Mouse (Mus musculus) myocyte (in vitro differentiated cells): ENCODE results near the gene Lsm10. TPM values are rescaled to one million over a fixed set of nuclear protein-coding genes. Genes with fewer than 3 reads are reported as not detected.
A peak's percentile ranks its signal among the peaks of the same experiment; 100 is the strongest.

ENCODE experiments used
- H3K27me3 ChIP-seq: one replicate; pipeline ENCODE4 v1.6.1; 2011; ENCODE audit not compliant: control insufficient read depth, insufficient read depth, insufficient read length
- H3K36me3 ChIP-seq: one replicate; pipeline ENCODE4 v1.6.1; 2011; ENCODE audit not compliant: control insufficient read depth, insufficient read depth
- H3K4me2 ChIP-seq: one replicate; pipeline ENCODE4 v1.6.1; 2011; ENCODE audit warnings: low read depth, control low read depth
- H3K4me3 ChIP-seq: one replicate; pipeline ENCODE4 v1.5.1; 2011; ENCODE audit warnings: mild to moderate bottlenecking, control low read depth, moderate library complexity
- H3K79me2 ChIP-seq: one replicate; pipeline ENCODE4 v1.6.1; 2011; ENCODE audit not compliant: control insufficient read depth, insufficient read depth
- H3ac ChIP-seq: one replicate; pipeline ENCODE4 v1.6.1; 2011; ENCODE audit not compliant: control insufficient read depth, insufficient read length
- CEBPB ChIP-seq: IDR thresholded peaks from 2 replicates; pipeline ENCODE4 v1.6.1; 2011; ENCODE audit warnings: mild to moderate bottlenecking, moderate library complexity; ENCODE audit not compliant: poor library complexity, insufficient read depth, severe bottlenecking
- E2F4 ChIP-seq: IDR thresholded peaks from one replicate; pipeline ENCODE4 v1.6.1; 2011; ENCODE audit warnings: mild to moderate bottlenecking, control low read depth, moderate library complexity; ENCODE audit not compliant: insufficient read depth
- MAX ChIP-seq: IDR thresholded peaks from one replicate; pipeline ENCODE4 v1.6.1; 2011; ENCODE audit warnings: low read depth, mild to moderate bottlenecking, control low read depth
- MYOD1 ChIP-seq, 3 experiments: IDR thresholded peaks; one replicate each; pipeline ENCODE4 v1.6.1; 2011; ENCODE audit warnings: control low read depth in 2 of 3, low read depth in 2 of 3, mild to moderate bottlenecking in 2 of 3, moderate library complexity in 1 of 3; ENCODE audit not compliant: insufficient read length in 2 of 3, control insufficient read depth in 1 of 3
- MYOG ChIP-seq, 3 experiments: IDR thresholded peaks; one replicate each; pipeline ENCODE4 v1.6.1; 2011; ENCODE audit warnings: control low read depth in 2 of 3, low read depth in 2 of 3, mild to moderate bottlenecking in 2 of 3; ENCODE audit not compliant: insufficient read length in 2 of 3, control insufficient read depth in 1 of 3, insufficient read depth in 1 of 3
- POLR2A ChIP-seq: IDR thresholded peaks from one replicate; pipeline ENCODE4 v1.6.1; 2011; ENCODE audit warnings: low read depth, mild to moderate bottlenecking, control low read depth, moderate library complexity; ENCODE audit not compliant: insufficient read length
- POLR2AphosphoS2 ChIP-seq: IDR thresholded peaks from one replicate; pipeline ENCODE4 v1.6.1; 2011; ENCODE audit warnings: low read depth, control low read depth; ENCODE audit not compliant: insufficient read length
- REST ChIP-seq: IDR thresholded peaks from one replicate; pipeline ENCODE4 v1.6.1; 2011; ENCODE audit warnings: mild to moderate bottlenecking, control low read depth, moderate library complexity; ENCODE audit not compliant: insufficient read depth, insufficient read length
- SRF ChIP-seq: IDR thresholded peaks from one replicate; pipeline ENCODE4 v1.6.1; 2011; ENCODE audit warnings: low read depth; ENCODE audit not compliant: control insufficient read depth, insufficient read length
- TCF12 ChIP-seq: IDR thresholded peaks from one replicate; pipeline ENCODE4 v1.6.1; 2011; ENCODE audit warnings: mild to moderate bottlenecking, control low read depth; ENCODE audit not compliant: poor library complexity, insufficient read depth, severe bottlenecking
- TCF3 ChIP-seq: IDR thresholded peaks from one replicate; pipeline ENCODE4 v1.6.1; 2011; ENCODE audit warnings: low read depth, control low read depth; ENCODE audit not compliant: insufficient read length
- USF1 ChIP-seq: IDR thresholded peaks from one replicate; pipeline ENCODE4 v1.6.1; 2011; ENCODE audit warnings: low read depth, mild to moderate bottlenecking, control low read depth, moderate library complexity
- polyA plus RNA-seq: library from polyadenylated mRNA; unstranded; fragments of >200 nt; fragmentation: generic; extraction: Trizol; gene quantifications from one replicate; pipeline ENCODE4 v1.2.1, GENCODE M21; 2012; ENCODE audit warnings: missing spikeins

Gene Lsm10
- polyA plus RNA-seq, 1 experiment: 50.5 TPM

- no peaks in the 10 kb centered on the region for H3K27me3 ChIP-seq
- TF ChIP-seq TCF12 (no peak), SRF (no peak), POLR2A (no peak)
- no peak overlapping the region for H3ac ChIP-seq
- peak overlapping the region; percentile 81 for H3K4me2 ChIP-seq
- peaks cover 25% of the 10 kb centered on the region for H3K79me2 ChIP-seq
- peak overlapping the region; percentile 53 for H3K4me3 ChIP-seq
- peaks cover 3% of the 10 kb centered on the region for H3K36me3 ChIP-seq
These were observed 1.4 kb downstream of the Lsm10 start for GRCm38 (mm10) chr4:126097711-126098253.

DNA sequence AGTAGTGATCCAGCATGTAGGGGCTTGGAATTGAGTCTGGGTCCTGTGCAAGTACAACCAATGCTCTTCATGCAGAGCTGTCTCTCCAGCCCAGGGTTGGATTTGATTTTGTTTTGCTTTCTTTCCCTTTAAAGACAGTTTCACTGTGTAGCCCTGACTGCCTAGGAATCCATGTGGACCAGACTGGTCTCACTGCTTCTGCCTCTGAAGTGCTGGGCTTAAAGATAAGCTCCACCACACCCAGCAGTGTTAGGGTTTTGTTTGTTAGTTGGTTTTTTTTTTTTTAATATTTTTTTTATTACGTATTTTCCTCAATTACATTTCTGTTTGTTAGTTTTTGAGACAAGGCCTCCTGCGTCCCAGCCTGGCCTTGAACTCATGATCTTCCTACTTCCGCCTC lies 2.9 kb downstream of the Lsm10 start:
- peaks cover 3% of the 10 kb centered on the region for H3K36me3 ChIP-seq
- no peak overlapping the region for H3K4me3 ChIP-seq
- H3ac ChIP-seq: no peak overlapping the region
- H3K27me3 ChIP-seq: no peaks in the 10 kb centered on the region
- H3K79me2 ChIP-seq: peaks cover 28% of the 10 kb centered on the region
- no peak for TF ChIP-seq CEBPB
- no peak for TF ChIP-seq SRF
- no peak for TF ChIP-seq POLR2AphosphoS2
- no peak for TF ChIP-seq TCF12
- no peak for TF ChIP-seq E2F4
- no peak for TF ChIP-seq POLR2A
- no peak for TF ChIP-seq MAX
- TF ChIP-seq REST: no peak
- TF ChIP-seq MYOG (IDR thresholded peaks at IDR 0.05; ENCODE audit: control insufficient read depth in 1 of 3, insufficient read depth in 1 of 3, insufficient read length in 2 of 3, low read depth in 2 of 3): no peak
- TF ChIP-seq USF1: no peak
- H3K4me2 ChIP-seq: no peak overlapping the region

GRCm38 (mm10) chr4:126100764-126101163 lies 4.3 kb downstream of the Lsm10 start:
- Histone ChIP-seq H3K4me3 (no peak overlapping the region), H3K4me2 (no peak overlapping the region), H3K36me3 (peaks cover 3% of the 10 kb centered on the region), H3K79me2 (peaks cover 42% of the 10 kb centered on the region), H3K27me3 (no peaks in the 10 kb centered on the region), H3ac (no peak overlapping the region)
- TF ChIP-seq REST (no peak), MAX (no peak), E2F4 (no peak), TCF3 (no peak), TCF12 (no peak), USF1 (no peak), POLR2A (no peak), MYOD1 (IDR thresholded peaks at IDR 0.05; ENCODE audit: control insufficient read depth in 1 of 3, insufficient read length in 2 of 3, low read depth in 2 of 3) (no peak), MYOG (IDR thresholded peaks at IDR 0.05; ENCODE audit: control insufficient read depth in 1 of 3, insufficient read depth in 1 of 3, insufficient read length in 2 of 3, low read depth in 2 of 3) (no peak), POLR2AphosphoS2 (no peak), CEBPB (no peak)

DNA sequence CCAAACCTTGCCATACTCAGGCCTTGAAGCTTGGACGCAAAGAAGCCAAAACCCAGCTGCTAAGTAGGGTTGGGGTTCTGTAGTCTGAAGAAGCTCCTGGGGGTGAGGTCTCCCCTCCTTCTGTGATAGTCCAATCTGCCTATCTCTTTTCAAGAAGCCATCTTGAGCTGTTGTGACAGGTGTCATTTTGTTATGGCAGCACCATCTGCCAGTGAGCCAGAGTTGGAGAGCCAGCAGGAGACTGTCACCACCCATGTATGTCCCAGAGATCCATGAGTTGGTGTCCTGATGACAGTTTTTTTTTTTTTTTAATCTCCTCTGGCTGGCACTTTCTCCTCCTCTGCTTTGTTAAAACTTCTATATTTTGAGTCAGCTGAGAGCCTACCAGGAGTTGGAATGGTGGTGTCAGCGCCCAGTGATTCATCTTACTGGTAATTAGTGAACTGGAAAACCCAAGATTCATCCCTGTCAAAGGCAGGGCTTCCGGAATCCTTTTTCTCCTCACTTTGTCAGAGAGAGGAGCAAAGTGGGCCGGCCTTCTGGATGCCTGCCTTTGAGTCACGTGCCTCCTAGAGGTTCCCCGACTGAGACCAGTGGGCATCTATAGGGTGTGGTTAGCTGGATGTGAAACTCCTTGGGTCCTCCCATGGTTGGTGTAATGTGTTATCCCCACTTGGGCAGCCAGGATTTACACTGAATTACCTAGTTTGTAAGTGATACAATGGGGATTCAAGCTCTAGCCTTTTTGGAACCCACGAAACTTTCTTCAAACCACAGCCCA lies 5.8 kb downstream of the Lsm10 start:
- H3K36me3 ChIP-seq: peaks cover 3% of the 10 kb centered on the region
- H3K79me2 ChIP-seq: peaks cover 51% of the 10 kb centered on the region
- H3K4me3 ChIP-seq: peak overlapping the region; percentile 95
- peak overlapping the region; percentile 17 for H3ac ChIP-seq
- no peaks in the 10 kb centered on the region for H3K27me3 ChIP-seq
- TF ChIP-seq TCF12 (no peak), MAX (no peak), REST (no peak), POLR2A (peak; percentile 27), TCF3 (no peak), MYOD1 (IDR thresholded peaks at IDR 0.05; ENCODE audit: control insufficient read depth in 1 of 3, insufficient read length in 2 of 3, low read depth in 2 of 3) (peak; percentile 56 to 85 (median 61)), USF1 (peak; percentile 96), E2F4 (no peak), CEBPB (no peak), POLR2AphosphoS2 (peak; percentile 34), MYOG (IDR thresholded peaks at IDR 0.05; ENCODE audit: control insufficient read depth in 1 of 3, insufficient read depth in 1 of 3, insufficient read length in 2 of 3, low read depth in 2 of 3) (no peak), SRF (no peak)
- H3K4me2 ChIP-seq: peak overlapping the region; percentile 100
